ENCODE assay signal across 18 mouse cellular contexts in genomic region chr3:154202383-154202782, GRCm38 (mm10).
DNase-seq lines count a peak whose midpoint lies in the region; ATAC-seq lines count a peak whose summit lies in the region.
"Had no signal": no experiment of that assay in that cellular context is flagged by ENCODE, and none has a peak within 500 bp of the region (broad histone marks: within the 10 kb centered on the region; RNA-seq: fewer than 3 reads in every experiment).

No protein-coding gene starts in this region.

- H3K27ac ChIP-seq in embryonic facial prominence, embryonic 13.5 days = peak overlapping the region; percentile 16; the same call in 1 of the 2 replicates
- H3K27ac ChIP-seq in embryonic facial prominence, embryonic 10.5 days (replicated peaks) = no peak overlapping the region
- no peak overlapping the region for H3K27ac ChIP-seq in embryonic facial prominence, embryonic 14.5 days (replicated peaks; ENCODE audit: low read depth, low read length)
- H3K27ac ChIP-seq: forebrain, embryonic 13.5 days had no signal

- no peaks in the 10 kb centered on the region for H3K36me3 ChIP-seq in embryonic facial prominence, embryonic 13.5 days
- H3K36me3 ChIP-seq in embryonic facial prominence, embryonic 10.5 days (replicated peaks) = no peaks in the 10 kb centered on the region
- no peaks in the 10 kb centered on the region for H3K36me3 ChIP-seq in embryonic facial prominence, embryonic 14.5 days (ENCODE audit: control insufficient read depth, insufficient read depth, low read length)
- H3K36me3 ChIP-seq: G1E had no signal

- no peaks in the 10 kb centered on the region for H3K9me3 ChIP-seq in embryonic facial prominence, embryonic 13.5 days
- no peaks in the 10 kb centered on the region for H3K9me3 ChIP-seq in embryonic facial prominence, embryonic 10.5 days
- H3K9me3 ChIP-seq in embryonic facial prominence, embryonic 14.5 days (ENCODE audit: control insufficient read depth, low read length) = no peaks in the 10 kb centered on the region
- H3K9me3 ChIP-seq: forebrain, embryonic 13.5 days had no signal

- no peak overlapping the region for H3K4me3 ChIP-seq in embryonic facial prominence, embryonic 13.5 days
- no peak overlapping the region for H3K4me3 ChIP-seq in embryonic facial prominence, embryonic 10.5 days
- no peak overlapping the region for H3K4me3 ChIP-seq in embryonic facial prominence, embryonic 14.5 days (ENCODE audit: low read depth, low read length)
- H3K4me3 ChIP-seq: forebrain, embryonic 13.5 days had no signal

- no peaks in the 10 kb centered on the region for H3K27me3 ChIP-seq in embryonic facial prominence, embryonic 13.5 days
- H3K27me3 ChIP-seq in embryonic facial prominence, embryonic 10.5 days (replicated peaks; ENCODE audit: low read depth, poor library complexity, severe bottlenecking) = no peaks in the 10 kb centered on the region
- no peaks in the 10 kb centered on the region for H3K27me3 ChIP-seq in embryonic facial prominence, embryonic 14.5 days (replicated peaks; ENCODE audit: control insufficient read depth, insufficient read depth, low read length)
- H3K27me3 ChIP-seq: CH12.LX; forebrain, embryonic 13.5 days; Patski had no signal

- H3K4me1 ChIP-seq in embryonic facial prominence, embryonic 13.5 days = no peaks in the 10 kb centered on the region; the same call in 1 of the 2 replicates
- H3K4me1 ChIP-seq in embryonic facial prominence, embryonic 10.5 days = no peaks in the 10 kb centered on the region
- H3K4me1 ChIP-seq in embryonic facial prominence, embryonic 14.5 days (ENCODE audit: control insufficient read depth, insufficient read depth, low read length) = peaks cover 6% of the 10 kb centered on the region; the same call in 1 of the 2 replicates

- ATAC-seq in embryonic facial prominence, embryonic 13.5 days (ENCODE audit: insufficient number of reproducible peaks, insufficient read depth, low FRiP score, low TSS enrichment, low read depth) = no peak
- peak; percentile 37; the same call in 1 of the 2 replicates for ATAC-seq in embryonic facial prominence, embryonic 14.5 days (ENCODE audit: low read depth)
- no peak for ATAC-seq in inflammation-experienced regulatory T-cells, adult 6 months
- ATAC-seq: activated CD4-positive, CD25-positive, alpha-beta regulatory T cell, adult 4 months; CD4-positive, CD25-positive, alpha-beta regulatory T cell, adult 4 months; forebrain, postnatal 0 days; Patski had no signal

- DNase-seq in embryonic facial prominence, embryonic 10.5 days (ENCODE audit: low spot score) = no peak
- peak; percentile 54 for DNase-seq in embryonic facial prominence, embryonic 14.5 days (ENCODE audit: low spot score)
- peak; percentile 16 for DNase-seq in skeletal muscle tissue, adult 2 months (ENCODE audit: low read depth, low spot score)
- DNase-seq: adrenal gland, adult 8-10 months; adrenal gland, postnatal 14 days; adrenal gland, postnatal 36 days; B cell, adult 2 months; cerebellum, adult 11-12 months; cerebellum, adult 9-10 months; forebrain, postnatal 0 days had no signal

- WGBS in embryonic facial prominence, embryonic 13.5 days = 70% methylated on average over 13 of the region's 13 CpGs
- 92% methylated on average over 13 of the region's 13 CpGs for WGBS in embryonic facial prominence, embryonic 10.5 days
- 61% methylated on average over 13 of the region's 13 CpGs for WGBS in embryonic facial prominence, embryonic 14.5 days

- no peak overlapping the region for H3K4me2 ChIP-seq in embryonic facial prominence, embryonic 13.5 days
- H3K4me2 ChIP-seq in embryonic facial prominence, embryonic 14.5 days (ENCODE audit: low read depth, low read length) = no peak overlapping the region
- H3K4me2 ChIP-seq: forebrain, embryonic 13.5 days had no signal

- H3K9ac ChIP-seq in embryonic facial prominence, embryonic 13.5 days = no peak overlapping the region
- H3K9ac ChIP-seq in embryonic facial prominence, embryonic 14.5 days (ENCODE audit: low read depth, low read length) = no peak overlapping the region
- H3K9ac ChIP-seq: forebrain, embryonic 13.5 days; forebrain, postnatal 0 days had no signal
